Mouse (Mus musculus) G1E (cell line): ENCODE results near the gene Ltk. TPM values are rescaled to one million over a fixed set of nuclear protein-coding genes. Genes with fewer than 3 reads are reported as not detected.

Source experiments
- ATAC-seq: 2 replicates; pipeline ENCODE4 v1.8.0; 2016; ENCODE audit warnings: mild to moderate bottlenecking; ENCODE audit not compliant: insufficient number of reproducible peaks, poor library complexity, low FRiP score, severe bottlenecking; ENCODE audit errors: extremely low read depth
- DNase-seq: peaks from one replicate; pipeline ENCODE4 v3.0.0; 2012; ENCODE audit warnings: low spot score
- H3K27me3 ChIP-seq: 2 replicates; pipeline ENCODE4 v1.6.1; 2012; ENCODE audit warnings: mild to moderate bottlenecking, low read length, inconsistent platforms; ENCODE audit not compliant: insufficient read depth
- H3K36me3 ChIP-seq: replicated peaks from 2 replicates; pipeline ENCODE3; 2012; ENCODE audit warnings: mild to moderate bottlenecking, inconsistent platforms
- H3K4me1 ChIP-seq: 2 replicates; pipeline ENCODE4 v1.6.1; 2012; ENCODE audit warnings: low read depth, low read length, inconsistent platforms, mixed read lengths; ENCODE audit not compliant: insufficient read depth
- H3K4me3 ChIP-seq: 2 replicates; pipeline ENCODE4 v1.5.1; 2012; ENCODE audit warnings: low read depth, mild to moderate bottlenecking, inconsistent platforms, low read length, moderate library complexity, mixed read lengths
- H3K9me3 ChIP-seq: replicated peaks from 2 replicates; pipeline ENCODE4 v1.6.1; 2012; ENCODE audit warnings: inconsistent platforms
- CTCF ChIP-seq: IDR thresholded peaks from 2 replicates; pipeline ENCODE4 v1.5.1; 2012; ENCODE audit warnings: low read depth, low read length, inconsistent platforms, mixed read lengths
- GATA1 ChIP-seq: IDR thresholded peaks from 2 replicates; pipeline ENCODE4 v1.6.1; 2012; ENCODE audit warnings: borderline replicate concordance, low read length, inconsistent platforms, mixed read lengths
- GATA2 ChIP-seq: IDR thresholded peaks from 2 replicates; pipeline ENCODE4 v1.6.1; 2012; ENCODE audit warnings: low read depth, low read length, inconsistent platforms, borderline replicate concordance
- POLR2AphosphoS5 ChIP-seq: IDR thresholded peaks from 2 replicates; pipeline ENCODE4 v1.6.1; 2012; ENCODE audit warnings: low read depth, low read length, inconsistent platforms; ENCODE audit not compliant: insufficient replicate concordance
- TAL1 ChIP-seq: conservative IDR thresholded peaks from 2 replicates; pipeline ENCODE4 v1.6.1; 2012; ENCODE audit warnings: low read depth, low read length, inconsistent platforms, mixed read lengths
- polyA plus RNA-seq: library from polyadenylated mRNA; stranded (reverse); fragments of >175 nt; gene quantifications from 2 replicates; pipeline ENCODE4 v1.2.3, GENCODE M21; 2012
- total RNA-seq, 2 experiments: library from RNA; stranded (forward) in 1 of 2; stranded (reverse) in 1 of 2; fragments of 200-1000 nt in 1 of 2; fragments of >200 nt in 1 of 2; fragmentation: Nextera tagmentation in 1 of 2; gene quantifications; 2 replicates each; pipeline ENCODE4 v1.2.3; 2014 to 2017

Gene Ltk
- total and polyA plus RNA-seq, 3 experiments = 0.11 TPM; not detected in 2

GRCm38 (mm10) chr2:119710011-119710410, 50.2 kb downstream of the Ltk start:
- DNase-seq = no peak
- H3K27me3 ChIP-seq = no peaks in the 10 kb centered on the region
- no peak for TF ChIP-seq TAL1
- TF ChIP-seq GATA2 = no peak
- no peak for TF ChIP-seq CTCF
- no peak for TF ChIP-seq POLR2AphosphoS5
- TF ChIP-seq GATA1 = no peak
- H3K4me3 ChIP-seq = no peak overlapping the region
- no peak for ATAC-seq
- no peaks in the 10 kb centered on the region for H3K4me1 ChIP-seq
- H3K36me3 ChIP-seq = peaks cover 74% of the 10 kb centered on the region
- no peaks in the 10 kb centered on the region for H3K9me3 ChIP-seq

- no peak overlapping the region for H3K4me3 ChIP-seq
- H3K27me3 ChIP-seq = no peaks in the 10 kb centered on the region
- TF ChIP-seq CTCF = no peak
- TF ChIP-seq TAL1 = no peak
- TF ChIP-seq POLR2AphosphoS5 = no peak
- H3K36me3 ChIP-seq = peaks cover 70% of the 10 kb centered on the region
- ATAC-seq (no peak), DNase-seq (no peak)
- no peaks in the 10 kb centered on the region for H3K9me3 ChIP-seq
- H3K4me1 ChIP-seq = no peaks in the 10 kb centered on the region
Measured at GRCm38 (mm10) chr2:119707676-119708075, 52.6 kb downstream of the Ltk start.

DNA sequence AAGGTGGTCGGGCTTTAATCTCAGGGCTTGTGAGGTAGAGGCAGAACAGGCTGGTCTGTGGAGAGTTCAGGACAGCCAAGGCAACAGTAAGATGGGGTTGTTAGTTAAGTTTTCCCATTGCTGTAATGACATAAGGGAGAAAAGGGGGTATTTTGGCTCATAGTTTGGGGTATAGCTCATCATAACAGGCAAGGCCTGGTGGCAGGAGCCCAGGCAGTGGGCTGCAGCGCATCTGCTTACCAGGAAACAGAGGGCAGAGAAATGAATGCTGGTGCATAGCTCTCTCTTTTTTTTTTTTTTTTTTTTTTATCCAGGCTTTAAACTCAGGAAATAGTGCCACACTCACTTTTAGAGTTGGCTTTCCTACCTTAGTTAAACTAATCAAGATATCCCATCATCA, 57.1 kb downstream of the Ltk start:
- Histone ChIP-seq H3K9me3 (no peaks in the 10 kb centered on the region), H3K36me3 (peaks cover 64% of the 10 kb centered on the region), H3K4me3 (no peak overlapping the region), H3K4me1 (no peaks in the 10 kb centered on the region), H3K27me3 (no peaks in the 10 kb centered on the region)
- TF ChIP-seq CTCF (no peak), GATA2 (no peak), TAL1 (no peak)
- ATAC-seq (no peak), DNase-seq (no peak)

Other genes with a start within 250 kb of the Ltk start
- gene Exd1, start 212.8 kb downstream of the Ltk start, total RNA-seq (2014; fragmentation: Nextera tagmentation) = 2.3 and 4.6 TPM in 2 replicates
- 1.4 and 2.2 TPM in 2 replicates for gene Exd1, start 212.8 kb downstream of the Ltk start, total RNA-seq (2017)
- 0.21 and 0.23 TPM in 2 replicates for gene Exd1, start 212.8 kb downstream of the Ltk start, polyA plus RNA-seq
- gene Chp1, start 212.7 kb downstream of the Ltk start, total RNA-seq (2014; fragmentation: Nextera tagmentation) = 84.1 and 108 TPM in 2 replicates
- gene Chp1, start 212.7 kb downstream of the Ltk start, total RNA-seq (2017) = 72.4 and 77.2 TPM in 2 replicates
- 15.6 and 17.3 TPM in 2 replicates for gene Chp1, start 212.7 kb downstream of the Ltk start, polyA plus RNA-seq
- gene Nusap1, start 142.1 kb downstream of the Ltk start, total RNA-seq (2014; fragmentation: Nextera tagmentation) = 128 and 138 TPM in 2 replicates
- gene Nusap1, start 142.1 kb downstream of the Ltk start, total RNA-seq (2017) = 51.6 and 54.7 TPM in 2 replicates
- 1.8 and 2.2 TPM in 2 replicates for gene Nusap1, start 142.1 kb downstream of the Ltk start, polyA plus RNA-seq
- 40.8 and 42.6 TPM in 2 replicates for gene Oip5, start 142.0 kb downstream of the Ltk start, total RNA-seq (2014; fragmentation: Nextera tagmentation)
- gene Oip5, start 142.0 kb downstream of the Ltk start, total RNA-seq (2017) = 37.2 and 44.1 TPM in 2 replicates
- gene Oip5, start 142.0 kb downstream of the Ltk start, polyA plus RNA-seq = 20.0 and 26.5 TPM in 2 replicates
- 32.5 and 35.9 TPM in 2 replicates for gene Ndufaf1, start 97.6 kb downstream of the Ltk start, total RNA-seq (2014; fragmentation: Nextera tagmentation)
- 44.5 and 46.2 TPM in 2 replicates for gene Ndufaf1, start 97.6 kb downstream of the Ltk start, total RNA-seq (2017)
- gene Ndufaf1, start 97.6 kb downstream of the Ltk start, polyA plus RNA-seq = 2.8 and 3.0 TPM in 2 replicates
- gene Rtf1, start 85.4 kb downstream of the Ltk start, total RNA-seq (2014; fragmentation: Nextera tagmentation) = 44.5 and 54.0 TPM in 2 replicates
- gene Rtf1, start 85.4 kb downstream of the Ltk start, total RNA-seq (2017) = 24.7 and 33.1 TPM in 2 replicates
- 36.2 and 73.2 TPM in 2 replicates for gene Rtf1, start 85.4 kb downstream of the Ltk start, polyA plus RNA-seq
- 0.39 TPM in 1 of 2 replicates, not detected in the other for gene Itpka, start 18.1 kb downstream of the Ltk start, total RNA-seq (2014; fragmentation: Nextera tagmentation)
- gene Itpka, start 18.1 kb downstream of the Ltk start, total RNA-seq (2017) = 0.22 and 0.52 TPM in 2 replicates
- 1.9 TPM in 2 replicates for gene Itpka, start 18.1 kb downstream of the Ltk start, polyA plus RNA-seq
- 22.3 and 23.9 TPM in 2 replicates for gene Rpap1, start 27.1 kb upstream of the Ltk start, total RNA-seq (2014; fragmentation: Nextera tagmentation)
- 8.0 and 8.1 TPM in 2 replicates for gene Rpap1, start 27.1 kb upstream of the Ltk start, total RNA-seq (2017)
- 36.4 and 41.3 TPM in 2 replicates for gene Rpap1, start 27.1 kb upstream of the Ltk start, polyA plus RNA-seq
- not detected in 2 replicates for gene Tyro3, start 37.3 kb upstream of the Ltk start, total RNA-seq (2014; fragmentation: Nextera tagmentation)
- 0.87 and 1.1 TPM in 2 replicates for gene Tyro3, start 37.3 kb upstream of the Ltk start, total RNA-seq (2017)
- gene Tyro3, start 37.3 kb upstream of the Ltk start, polyA plus RNA-seq = 0.28 and 0.42 TPM in 2 replicates
- gene Mga, start 136.8 kb upstream of the Ltk start, total RNA-seq (2014; fragmentation: Nextera tagmentation) = 186 and 200 TPM in 2 replicates
- 69.4 and 80.7 TPM in 2 replicates for gene Mga, start 136.8 kb upstream of the Ltk start, total RNA-seq (2017)
- 2.7 and 4.1 TPM in 2 replicates for gene Mga, start 136.8 kb upstream of the Ltk start, polyA plus RNA-seq
- gene Mapkbp1, start 212.3 kb upstream of the Ltk start, total RNA-seq (2014; fragmentation: Nextera tagmentation) = 9.3 and 9.8 TPM in 2 replicates
- gene Mapkbp1, start 212.3 kb upstream of the Ltk start, total RNA-seq (2017) = 3.7 and 3.9 TPM in 2 replicates
- 2.8 and 4.2 TPM in 2 replicates for gene Mapkbp1, start 212.3 kb upstream of the Ltk start, polyA plus RNA-seq